Mouse (Mus musculus) heart, postnatal 0 days (tissue): ENCODE measurements at regions not wholly inside any gene's neighbourhood (a gene's known extent, or its start where the extent isn't known, plus 50 kb on each side); places are given as distances from the start of the nearest gene placed in this dataset.

Experiments
- ATAC-seq: fragments of 200-750 bp; cut with Nextera tagmentation; 2 replicates; pipeline ENCODE4 v1.8.0; 2017; ENCODE audit warnings: low read depth, moderate number of reproducible peaks, moderate library complexity; ENCODE audit not compliant: insufficient read depth
- DNase-seq: peaks from one replicate; pipeline ENCODE4 v3.0.0-alpha.2; 2016; ENCODE audit warnings: low spot score
- H3K27ac ChIP-seq: fragments of 300-500 bp; sonication (generic); 2 replicates; pipeline ENCODE4 v1.5.1; 2014; ENCODE audit warnings: low read depth, mild to moderate bottlenecking
- H3K27me3 ChIP-seq: fragments of 300-500 bp; sonication (generic); 2 replicates; pipeline ENCODE4 v1.6.1; 2014; ENCODE audit warnings: low read length, mixed read lengths; ENCODE audit not compliant: control insufficient read depth, insufficient read depth
- H3K36me3 ChIP-seq: fragments of 300-500 bp; sonication (generic); replicated peaks from 2 replicates; pipeline ENCODE4 v1.6.1; 2014; ENCODE audit warnings: low read length, mixed read lengths; ENCODE audit not compliant: control insufficient read depth, insufficient read depth
- H3K4me1 ChIP-seq: fragments of 300-500 bp; sonication (generic); 2 replicates; pipeline ENCODE4 v1.6.1; 2014; ENCODE audit warnings: antibody characterized with exemption; ENCODE audit not compliant: control insufficient read depth, insufficient read depth
- H3K4me2 ChIP-seq: fragments of 300-500 bp; sonication (generic); 2 replicates; pipeline ENCODE4 v1.6.1; 2014; ENCODE audit warnings: low read depth, mild to moderate bottlenecking, low read length, moderate library complexity
- H3K4me3 ChIP-seq: fragments of 300-500 bp; sonication (generic); 2 replicates; pipeline ENCODE4 v1.5.1; 2014; ENCODE audit warnings: low read depth, low read length
- H3K9ac ChIP-seq: fragments of 300-500 bp; sonication (generic); replicated peaks from 2 replicates; pipeline ENCODE4 v1.6.1; 2014; ENCODE audit warnings: low read depth, low read length, mixed read lengths
- H3K9me3 ChIP-seq: fragments of 300-500 bp; sonication (generic); replicated peaks from 2 replicates; pipeline ENCODE4 v1.6.1; 2016; ENCODE audit warnings: low read length; ENCODE audit not compliant: control insufficient read depth
- CTCF ChIP-seq: IDR thresholded peaks from 2 replicates; pipeline ENCODE4 v1.5.1; 2016; ENCODE audit warnings: antibody characterized with exemption, control low read depth, low read depth
- EP300 ChIP-seq: IDR thresholded peaks from 2 replicates; pipeline ENCODE4 v1.6.1; 2016; ENCODE audit warnings: antibody characterized with exemption, low read depth
- WGBS: fragments of 180-500 bp; shearing (Covaris S2); extraction: QIAGEN DNeasy Blood & Tissue Kit; methylation state at CpG from one replicate; pipeline ENCODE4 v1.1.7; 2014; 5-methylcytosine and 5-hydroxymethylcytosine counted together

DNA sequence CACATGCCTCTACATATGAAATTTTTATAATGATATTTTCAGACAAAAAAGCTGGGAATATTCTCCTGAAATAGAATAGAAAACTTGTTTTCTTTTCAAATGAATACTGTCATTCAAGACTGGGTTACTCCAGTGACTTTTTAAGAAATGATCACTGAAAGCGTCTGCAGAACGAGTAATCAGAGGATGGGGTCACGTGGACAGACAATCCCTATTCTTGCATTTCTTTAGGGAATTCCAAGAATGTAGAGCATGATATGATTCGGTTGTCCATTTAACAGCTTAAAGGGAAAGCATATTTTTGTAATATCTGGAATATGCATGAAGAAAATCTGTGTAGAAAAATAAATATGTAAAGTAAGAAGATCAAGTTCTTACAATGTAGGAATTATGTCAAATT is 65.6 kb downstream of the 4933402N22Rik start:
- H3K4me2 ChIP-seq = no peak overlapping the region
- WGBS = 52% methylated on average over 4 of the region's 4 CpGs
- H3K27me3 ChIP-seq = no peaks in the 10 kb centered on the region
- TF ChIP-seq CTCF (no peak), EP300 (no peak)
- no peak overlapping the region for H3K4me3 ChIP-seq
- no peak overlapping the region for H3K27ac ChIP-seq
- no peak overlapping the region for H3K9ac ChIP-seq
- DNase-seq (no peak), ATAC-seq (no peak)
- H3K9me3 ChIP-seq = no peaks in the 10 kb centered on the region
- H3K4me1 ChIP-seq = no peaks in the 10 kb centered on the region
- H3K36me3 ChIP-seq = no peaks in the 10 kb centered on the region

DNA sequence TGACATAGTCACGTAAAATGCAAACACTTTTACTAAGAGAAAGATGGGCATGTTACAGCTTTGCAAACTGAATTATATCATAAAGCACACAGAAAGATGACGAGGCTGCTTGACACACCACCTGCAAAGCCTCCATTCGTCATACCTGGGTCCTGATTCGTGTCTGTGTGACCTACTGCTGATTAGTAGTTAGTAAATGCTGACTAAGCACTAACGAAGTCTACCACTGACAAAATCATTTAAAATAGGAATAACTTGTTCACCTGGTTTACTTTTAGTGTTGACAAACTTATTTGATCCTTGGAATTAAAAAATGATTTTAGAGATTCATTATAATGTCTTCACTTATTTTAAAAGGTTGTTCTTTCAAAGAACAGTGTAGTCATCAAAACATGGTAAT is 71.3 kb downstream of the 4933402N22Rik start:
- no peaks in the 10 kb centered on the region for H3K9me3 ChIP-seq
- no peaks in the 10 kb centered on the region for H3K27me3 ChIP-seq
- H3K9ac ChIP-seq = no peak overlapping the region
- H3K4me1 ChIP-seq = no peaks in the 10 kb centered on the region
- no peak for DNase-seq
- ATAC-seq = no peak
- TF ChIP-seq CTCF (no peak), EP300 (no peak)
- no peak overlapping the region for H3K4me3 ChIP-seq
- H3K27ac ChIP-seq = no peak overlapping the region
- no peak overlapping the region for H3K4me2 ChIP-seq
- no peaks in the 10 kb centered on the region for H3K36me3 ChIP-seq
- 73% methylated on average over 5 of the region's 5 CpGs for WGBS

- ATAC-seq = no peak
- no peak overlapping the region for H3K27ac ChIP-seq
- H3K4me1 ChIP-seq = no peaks in the 10 kb centered on the region
- TF ChIP-seq EP300 = no peak
- no peaks in the 10 kb centered on the region for H3K27me3 ChIP-seq
- H3K36me3 ChIP-seq = no peaks in the 10 kb centered on the region
- no peak overlapping the region for H3K4me3 ChIP-seq
- no peak overlapping the region for H3K9ac ChIP-seq
- DNase-seq = no peak
- no peak overlapping the region for H3K4me2 ChIP-seq
- no peaks in the 10 kb centered on the region for H3K9me3 ChIP-seq
Observed at GRCm38 (mm10) chr5:12000777-12001176, 82.9 kb downstream of the 4933402N22Rik start.

DNA sequence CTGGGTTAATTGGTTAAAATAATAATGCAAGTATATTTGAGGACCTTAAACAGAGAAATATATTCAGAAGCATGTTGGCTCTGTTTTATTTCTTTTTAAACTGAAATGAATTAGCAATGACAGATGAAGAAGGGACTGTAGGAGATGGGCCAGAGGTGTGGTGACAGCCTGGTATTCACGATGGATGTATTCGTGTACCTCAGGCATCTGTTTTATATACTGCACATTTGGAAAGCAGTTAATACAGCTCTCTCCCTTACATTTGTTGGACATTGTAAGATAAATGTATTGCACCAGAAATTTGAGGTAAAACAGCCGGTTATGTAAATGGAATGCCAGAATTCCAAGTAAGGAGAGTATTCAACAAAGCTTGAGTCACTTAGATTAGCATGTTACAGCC is 88.6 kb downstream of the 4933402N22Rik start:
- no peak for DNase-seq
- no peak overlapping the region for H3K4me2 ChIP-seq
- no peaks in the 10 kb centered on the region for H3K27me3 ChIP-seq
- H3K9ac ChIP-seq = no peak overlapping the region
- ATAC-seq = no peak
- H3K36me3 ChIP-seq = no peaks in the 10 kb centered on the region
- H3K27ac ChIP-seq = no peak overlapping the region
- no peak overlapping the region for H3K4me3 ChIP-seq
- 67% methylated on average over 3 of the region's 3 CpGs for WGBS
- H3K9me3 ChIP-seq = no peaks in the 10 kb centered on the region
- no peaks in the 10 kb centered on the region for H3K4me1 ChIP-seq
- TF ChIP-seq EP300 (no peak), CTCF (no peak)

- Histone ChIP-seq H3K9ac (no peak overlapping the region), H3K27me3 (no peaks in the 10 kb centered on the region), H3K36me3 (no peaks in the 10 kb centered on the region), H3K27ac (no peak overlapping the region), H3K9me3 (no peaks in the 10 kb centered on the region), H3K4me1 (no peaks in the 10 kb centered on the region), H3K4me2 (no peak overlapping the region), H3K4me3 (no peak overlapping the region)
- no peak for ATAC-seq
- TF ChIP-seq EP300 = no peak
- no peak for TF ChIP-seq CTCF
- WGBS = 61% methylated on average over 1 of the region's 1 CpGs
- no peak for DNase-seq
Observed at GRCm38 (mm10) chr5:12016332-12016731, 98.5 kb downstream of the 4933402N22Rik start.

DNA sequence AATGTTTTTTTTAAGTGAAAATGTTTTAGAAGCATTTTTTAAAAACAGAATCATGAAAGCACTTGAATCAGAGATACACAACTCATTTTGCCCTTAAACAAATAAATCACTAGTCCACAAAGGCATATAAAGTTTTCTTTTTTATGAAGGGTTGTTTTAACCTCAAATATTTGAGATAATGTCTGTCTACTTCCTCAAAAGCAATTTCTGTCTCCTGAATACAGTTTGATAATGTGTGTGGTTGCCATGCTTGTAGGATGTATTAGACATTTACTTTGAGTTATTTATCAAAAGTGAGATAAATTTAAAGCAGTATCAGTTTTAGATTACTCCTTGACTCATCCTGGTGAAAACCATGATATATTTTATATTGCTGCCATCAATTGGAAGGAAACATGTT is 102.6 kb downstream of the 4933402N22Rik start:
- no peaks in the 10 kb centered on the region for H3K4me1 ChIP-seq
- no peak overlapping the region for H3K9ac ChIP-seq
- no peak overlapping the region for H3K4me3 ChIP-seq
- no peak for TF ChIP-seq EP300
- TF ChIP-seq CTCF = no peak
- ATAC-seq (no peak), DNase-seq (no peak)
- no peak overlapping the region for H3K4me2 ChIP-seq
- no peaks in the 10 kb centered on the region for H3K27me3 ChIP-seq
- H3K9me3 ChIP-seq = no peaks in the 10 kb centered on the region
- H3K27ac ChIP-seq = no peak overlapping the region
- no peaks in the 10 kb centered on the region for H3K36me3 ChIP-seq
